Mouse (Mus musculus): ENCODE results near the gene Fgr.

The Fgr gene

GRCm38 (mm10) chr4:132958741-132959678 is 14.9 kb upstream of the Fgr start:
- DNase-seq (ENCODE audit: low spot score), result no peak

GRCm38 (mm10) chr4:132959679-132960045 is 14.2 kb upstream of the Fgr start:
- no peak for DNase-seq (ENCODE audit: low spot score)

GRCm38 (mm10) chr4:132960313-132960712 is 13.6 kb upstream of the Fgr start:
- DNase-seq (ENCODE audit: low spot score), result no peak

GRCm38 (mm10) chr4:132960864-132961639 is 12.8 kb upstream of the Fgr start:
- no peak for DNase-seq (ENCODE audit: low spot score)

- DNase-seq (ENCODE audit: low spot score), result no peak
Measured at GRCm38 (mm10) chr4:132961866-132962265, 12.0 kb upstream of the Fgr start.

- DNase-seq (ENCODE audit: low spot score), result no peak
Measured at GRCm38 (mm10) chr4:132962628-132963027, 11.3 kb upstream of the Fgr start.

GRCm38 (mm10) chr4:132963436-132963835 is 10.5 kb upstream of the Fgr start:
- DNase-seq (ENCODE audit: low spot score), result no peak

- DNase-seq (ENCODE audit: low spot score), result no peak
Measured at GRCm38 (mm10) chr4:132964064-132964463, 9.8 kb upstream of the Fgr start.

- DNase-seq (ENCODE audit: low spot score), result no peak
Measured at GRCm38 (mm10) chr4:132964473-132964872, 9.4 kb upstream of the Fgr start.

GRCm38 (mm10) chr4:132968105-132968938 is 5.6 kb upstream of the Fgr start:
- no peak for DNase-seq (ENCODE audit: low spot score)

- no peak for DNase-seq (ENCODE audit: low spot score)
Measured at GRCm38 (mm10) chr4:132971601-132972000, 2.3 kb upstream of the Fgr start.

- DNase-seq (ENCODE audit: low spot score), result peak; percentile 73
Measured at GRCm38 (mm10) chr4:132972101-132972500, 1.8 kb upstream of the Fgr start.

GRCm38 (mm10) chr4:132972556-132972955 is 1.3 kb upstream of the Fgr start:
- no peak for DNase-seq (ENCODE audit: low spot score)

- no peak for DNase-seq (ENCODE audit: low spot score)
Measured at GRCm38 (mm10) chr4:132973186-132973585, 709 bp upstream of the Fgr start.

- no peak for DNase-seq (ENCODE audit: low spot score)
Measured at GRCm38 (mm10) chr4:132974904-132975303, 1.0 kb downstream of the Fgr start.

GRCm38 (mm10) chr4:132975791-132976190 is 1.9 kb downstream of the Fgr start:
- no peak for DNase-seq (ENCODE audit: low spot score)

GRCm38 (mm10) chr4:132976729-132977128 is 2.8 kb downstream of the Fgr start:
- peak; percentile 26 for DNase-seq (ENCODE audit: low spot score)

GRCm38 (mm10) chr4:132977597-132977996 is 3.7 kb downstream of the Fgr start:
- peak; percentile 39 for DNase-seq (ENCODE audit: low spot score)

- DNase-seq (ENCODE audit: low spot score), result no peak
Measured at GRCm38 (mm10) chr4:132979186-132979585, 5.3 kb downstream of the Fgr start.

- peak; percentile 41 for DNase-seq (ENCODE audit: low spot score)
Measured at GRCm38 (mm10) chr4:132981621-132982020, 7.7 kb downstream of the Fgr start.

GRCm38 (mm10) chr4:132982999-132983398 is 9.1 kb downstream of the Fgr start:
- DNase-seq (ENCODE audit: low spot score), result no peak
